Mouse (Mus musculus): ENCODE data around the gene Chml.

Chml gene

DNA sequence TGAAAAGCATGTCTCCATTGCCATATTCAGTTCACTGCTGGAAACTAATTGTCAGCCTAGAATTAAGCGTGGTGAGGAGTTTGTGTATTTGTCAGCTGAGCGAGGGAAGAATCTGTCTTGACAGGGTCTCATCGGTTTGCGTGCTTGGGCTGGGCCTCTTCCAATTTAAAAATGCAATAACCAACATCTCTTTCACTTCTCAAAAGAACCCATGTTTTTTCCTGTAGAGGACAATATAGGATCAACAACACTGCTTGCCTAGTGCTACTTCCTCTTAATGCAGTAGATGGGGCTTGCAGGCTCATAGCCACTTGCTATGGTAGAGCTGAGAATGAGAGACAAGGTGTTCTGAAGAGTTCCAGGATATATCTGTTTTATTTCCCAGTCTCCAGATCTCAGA lies 32.8 kb downstream of the Chml start:
- no peak for ATAC-seq (ENCODE audit: low TSS enrichment)

DNA sequence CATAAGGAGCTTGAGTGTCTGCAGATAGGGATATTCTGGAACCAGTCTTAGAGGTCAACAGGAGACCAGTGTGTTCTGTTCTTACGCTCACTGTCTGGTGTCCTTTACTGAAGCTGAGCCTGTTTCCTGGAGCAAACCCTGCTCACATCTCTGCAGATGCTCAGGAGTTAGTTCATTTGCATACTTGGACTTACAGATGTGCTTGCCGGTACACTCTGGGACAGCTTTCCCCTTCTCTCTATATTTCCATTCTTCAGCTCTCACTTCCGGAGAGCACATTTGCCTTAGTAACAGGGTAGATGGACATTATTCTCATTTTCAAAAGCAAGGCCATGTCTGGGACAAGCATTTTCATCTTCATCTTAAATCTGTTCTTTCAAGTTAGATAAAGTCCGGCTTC lies 44.1 kb downstream of the Chml start:
- ATAC-seq (ENCODE audit: low TSS enrichment): no peak

DNA sequence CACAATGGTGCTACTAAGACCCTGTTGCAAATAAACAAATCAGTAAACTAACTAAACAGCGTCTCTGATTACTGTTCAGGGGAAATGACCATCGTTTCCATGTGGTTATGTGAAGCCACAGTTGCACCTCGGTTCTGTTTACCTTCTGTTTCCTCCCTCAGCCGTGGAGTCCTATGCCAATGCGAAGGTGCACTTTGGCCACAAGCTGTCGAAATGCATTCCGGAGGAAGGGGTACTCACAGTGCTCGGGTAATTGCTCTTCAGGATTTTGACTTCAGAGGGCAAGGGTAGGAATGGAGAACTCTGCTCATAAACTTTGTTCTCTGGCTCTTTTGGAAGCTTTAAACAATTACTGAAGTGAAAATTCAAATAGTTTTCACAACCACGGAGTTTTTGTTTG lies 45.7 kb downstream of the Chml start:
- no peak for ATAC-seq (ENCODE audit: low TSS enrichment)

DNA sequence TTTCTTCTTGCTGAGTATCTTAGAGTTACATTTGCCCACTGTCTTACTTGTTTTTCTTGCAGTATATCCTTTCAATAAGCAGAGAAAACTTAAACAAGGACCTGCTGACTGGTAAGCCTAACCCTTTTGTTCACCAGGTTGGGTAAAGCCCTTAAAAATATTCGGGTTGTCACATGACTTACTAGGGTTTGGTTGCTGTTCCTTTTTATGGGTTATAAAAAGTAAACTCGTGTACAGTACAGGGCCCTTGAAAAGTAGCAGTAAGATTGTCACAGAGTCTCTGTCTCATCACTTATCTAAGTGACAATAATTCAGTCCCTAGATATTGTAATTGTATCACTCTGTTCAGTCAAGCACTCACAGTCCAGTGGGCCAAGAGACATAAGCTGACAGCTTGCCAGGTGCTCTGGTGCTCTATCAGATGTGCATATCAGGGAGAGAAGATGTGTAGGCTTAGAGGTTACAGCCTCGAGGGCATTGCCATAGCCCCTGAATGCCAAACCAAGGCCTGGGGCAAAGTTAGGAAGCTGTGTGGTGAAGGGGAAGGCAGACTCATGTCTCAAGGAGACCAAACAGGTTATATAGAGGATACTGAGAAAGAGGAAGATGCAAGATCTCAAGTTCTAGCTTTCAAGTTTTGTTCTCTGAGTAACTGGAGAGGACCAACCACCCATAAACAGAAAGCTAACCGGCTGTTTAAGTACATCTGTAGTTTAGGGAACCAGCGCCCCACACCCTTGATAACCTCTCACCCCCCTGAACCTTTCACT lies 49.0 kb downstream of the Chml start:
- ATAC-seq (ENCODE audit: low TSS enrichment): no peak

DNA sequence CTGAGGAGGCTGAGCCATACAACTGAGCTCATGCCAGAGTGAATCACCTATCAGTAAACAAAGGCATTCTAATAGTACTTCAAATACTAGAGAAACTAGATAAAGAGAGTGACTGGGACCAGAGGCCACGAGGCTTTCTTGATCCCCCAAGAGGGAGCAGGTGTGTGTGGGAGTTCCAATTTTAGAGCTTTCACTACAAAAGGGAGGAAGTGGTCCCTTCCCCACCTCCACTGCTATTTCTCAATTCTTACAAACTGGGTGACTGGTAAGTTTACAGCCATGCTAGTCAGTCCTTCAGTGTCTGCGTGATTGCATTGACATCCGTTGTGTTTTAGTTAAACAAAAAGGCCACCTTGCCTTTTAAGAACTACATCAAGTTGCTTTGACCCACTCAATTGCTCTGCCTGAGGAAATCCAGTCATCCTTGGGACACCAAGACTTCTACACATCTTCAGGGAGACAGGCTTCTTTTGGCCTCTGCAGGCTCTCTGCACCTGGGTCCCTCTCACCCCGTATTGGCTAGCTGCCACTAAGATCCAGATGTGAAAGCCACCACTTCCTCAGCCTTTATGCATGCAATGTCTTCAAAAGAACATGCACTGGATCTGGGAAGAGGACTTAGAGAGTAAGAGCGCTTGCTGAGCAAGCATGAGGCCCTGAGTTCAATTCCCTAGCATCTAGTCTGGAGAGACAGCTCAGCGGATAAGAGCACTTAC lies 52.1 kb downstream of the Chml start:
- no peak for ATAC-seq (ENCODE audit: low TSS enrichment)

DNA sequence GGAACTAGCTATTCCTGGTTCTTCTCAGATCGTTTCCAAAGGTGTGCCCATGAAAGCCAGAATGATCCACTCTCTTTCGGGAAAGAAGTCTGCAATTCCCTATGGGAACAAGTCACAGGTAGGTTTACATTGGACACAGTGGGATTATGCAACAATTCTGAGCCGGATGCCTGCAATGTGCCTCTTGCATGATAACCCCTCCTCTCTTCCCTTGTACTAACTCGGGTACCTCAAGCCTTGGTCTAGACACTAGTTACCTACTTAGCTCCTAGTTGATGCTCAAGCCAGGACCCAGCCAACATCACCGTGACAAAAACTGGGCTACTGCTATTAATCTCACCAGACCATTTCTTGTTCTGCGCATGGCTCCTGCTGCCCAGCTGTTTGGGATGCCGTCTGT lies 53.6 kb downstream of the Chml start:
- ATAC-seq (ENCODE audit: low TSS enrichment): no peak

DNA sequence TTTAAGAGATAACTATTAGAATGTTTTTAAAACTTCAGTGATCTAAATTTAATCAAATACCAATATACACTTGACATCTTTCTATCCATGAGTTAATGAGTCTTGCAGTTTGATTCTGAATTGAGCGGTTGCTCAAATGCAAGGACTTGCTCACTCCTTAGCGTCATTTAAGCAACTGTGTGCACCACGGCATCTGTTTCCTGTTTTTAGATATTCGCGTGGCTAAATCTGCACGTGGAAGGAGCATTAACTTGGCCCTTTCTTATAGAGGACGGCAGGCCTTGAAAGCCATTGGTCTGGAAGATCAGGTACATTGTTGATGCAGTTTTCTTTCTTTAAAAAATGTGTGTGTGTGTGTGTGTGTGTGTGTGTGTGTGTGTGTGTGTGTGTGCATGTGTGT lies 55.0 kb downstream of the Chml start:
- ATAC-seq (ENCODE audit: low TSS enrichment): no peak

DNA sequence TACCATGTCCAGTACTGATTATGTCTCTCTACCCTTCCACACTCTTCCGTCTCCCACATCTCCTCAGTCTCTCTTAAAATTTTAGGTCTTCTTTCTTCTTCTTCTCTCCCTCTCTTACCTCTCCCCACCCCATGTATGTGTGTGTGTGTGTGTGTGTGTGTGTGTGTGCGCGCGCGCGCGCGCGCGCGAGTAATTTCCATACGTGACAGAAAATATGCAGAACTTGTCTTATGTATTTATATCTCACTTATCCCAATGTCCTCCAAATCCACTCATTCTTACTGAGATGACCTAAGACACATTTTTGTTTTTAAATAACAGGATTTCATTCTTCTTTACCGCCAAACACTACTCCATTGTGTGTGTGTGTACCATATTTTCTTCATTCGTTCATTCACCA lies 60.2 kb downstream of the Chml start:
- no peak for ATAC-seq (ENCODE audit: low TSS enrichment)
